Mouse (Mus musculus): Measurements from ENCODE around the gene Nol9.

DNA sequence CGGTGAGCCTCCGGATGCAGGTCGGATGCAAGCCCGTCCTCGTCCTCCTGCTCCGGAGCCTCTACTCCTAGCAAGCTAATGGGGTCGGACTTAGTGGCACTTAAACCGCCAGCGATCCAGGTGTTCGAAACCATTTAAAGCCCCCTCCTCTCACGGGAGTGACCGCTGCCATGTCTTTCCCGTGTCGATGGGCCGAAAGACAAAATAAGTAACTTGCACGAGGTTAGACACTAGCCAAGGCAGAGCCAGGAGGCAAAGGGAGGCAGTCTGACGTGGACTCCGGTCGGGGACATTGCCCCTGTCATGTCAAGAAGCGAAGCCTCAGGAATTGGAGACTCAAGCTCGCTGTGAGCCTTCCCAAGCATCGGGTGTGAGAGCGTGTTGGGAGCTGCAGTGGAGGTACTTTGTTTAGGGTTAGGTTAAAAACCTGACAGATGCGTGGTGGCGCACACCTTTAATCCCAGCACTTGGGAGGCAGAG, 750 bp downstream of the Nol9 start:
- TF ChIP-seq CTCF (IDR thresholded peaks at IDR 0.05; ENCODE audit: borderline replicate concordance, control insufficient read depth, extremely low read depth, insufficient read depth, low read length, poor library complexity) (no peak), POLR2A (IDR thresholded peaks at IDR 0.05; ENCODE audit: control insufficient read depth, extremely low read depth, insufficient read depth, low read length, poor library complexity) (no peak)
